Mouse (Mus musculus): ENCODE results near the gene Fam20a. TPM values are rescaled to one million over a fixed set of nuclear protein-coding genes. Genes with fewer than 3 reads are reported as not detected.

The Fam20a gene
- total and polyA plus RNA-seq, 3 experiments, result not detected

GRCm38 (mm10) chr11:109672881-109673739 lies 49.0 kb downstream of the Fam20a start:
- Histone ChIP-seq H3K36me3 (ENCODE audit: control insufficient read depth in 1 of 2, insufficient read depth in 2 of 2, low read length in 2 of 2) (peaks cover 10 to 13% of the 10 kb centered on the region in 2 experiments; a peak in 3 of 4 replicates), H3K9ac (ENCODE audit: control insufficient read depth, low read depth, low read length, poor library complexity, severe bottlenecking) (no peak overlapping the region), H3K79me2 (ENCODE audit: control insufficient read depth, insufficient read depth, low read length, poor library complexity) (no peaks in the 10 kb centered on the region), H3K9me3 (replicated peaks; ENCODE audit: insufficient read depth, low read length) (no peaks in the 10 kb centered on the region), H3K27me3 (ENCODE audit: control insufficient read depth in 1 of 2, insufficient read depth in 2 of 2, low read length in 2 of 2) (no peaks in the 10 kb centered on the region), H3K27ac (ENCODE audit: control insufficient read depth, low read depth, low read length) (no peak overlapping the region), H3K4me3 (ENCODE audit: control insufficient read depth in 1 of 2, insufficient read depth in 1 of 2, low read depth in 2 of 2, low read length in 2 of 2) (no peak overlapping the region), H3K4me1 (ENCODE audit: control insufficient read depth in 1 of 2, insufficient read depth in 2 of 2, low read length in 2 of 2) (peaks cover 0 to 15% of the 10 kb centered on the region in 2 experiments; a peak in 2 of 4 replicates)
- TF ChIP-seq POLR2A (IDR thresholded peaks at IDR 0.05; ENCODE audit: control insufficient read depth in 1 of 2, insufficient read depth in 1 of 2, low read depth in 1 of 2, low read length in 2 of 2, poor library complexity in 1 of 2) (no peak), CHD1 (IDR thresholded peaks at IDR 0.05; ENCODE audit: low read depth, low read length) (no peak), GABPA (IDR thresholded peaks at IDR 0.05; ENCODE audit: low read depth, low read length) (no peak), GATA1 (IDR thresholded peaks at IDR 0.05; ENCODE audit: low read depth, low read length) (no peak)
- no peak for DNase-seq (ENCODE audit: low read depth, low spot score)

GRCm38 (mm10) chr11:109672396-109672795 lies 49.7 kb downstream of the Fam20a start:
- H3K9ac ChIP-seq (ENCODE audit: control insufficient read depth, low read depth, low read length, poor library complexity, severe bottlenecking), result no peak overlapping the region
- H3K27ac ChIP-seq (ENCODE audit: control insufficient read depth, low read depth, low read length), result no peak overlapping the region
- no peaks in the 10 kb centered on the region for H3K9me3 ChIP-seq (replicated peaks; ENCODE audit: insufficient read depth, low read length)
- H3K4me3 ChIP-seq (ENCODE audit: control insufficient read depth in 1 of 2, insufficient read depth in 1 of 2, low read depth in 2 of 2, low read length in 2 of 2), result no peak overlapping the region
- TF ChIP-seq MYC (IDR thresholded peaks at IDR 0.05; ENCODE audit: low read depth, low read length), result no peak
- TF ChIP-seq MEF2A (IDR thresholded peaks at IDR 0.05; ENCODE audit: extremely low read depth, insufficient replicate concordance, low read depth, low read length, poor library complexity, severe bottlenecking), result no peak
- no peak for TF ChIP-seq HCFC1 (IDR thresholded peaks at IDR 0.05; ENCODE audit: low read depth, low read length)
- TF ChIP-seq ELF1 (IDR thresholded peaks at IDR 0.05; ENCODE audit: low read depth, low read length), result no peak
- TF ChIP-seq CHD2 (IDR thresholded peaks at IDR 0.05; ENCODE audit: low read length), result no peak
- no peak for TF ChIP-seq MAFK (IDR thresholded peaks at IDR 0.05; ENCODE audit: borderline replicate concordance, low read depth, low read length)
- no peak for TF ChIP-seq TCF12 (IDR thresholded peaks at IDR 0.05; ENCODE audit: low read depth, low read length)
- no peaks in the 10 kb centered on the region for H3K27me3 ChIP-seq (ENCODE audit: control insufficient read depth in 1 of 2, insufficient read depth in 2 of 2, low read length in 2 of 2)
- no peaks in the 10 kb centered on the region for H3K79me2 ChIP-seq (ENCODE audit: control insufficient read depth, insufficient read depth, low read length, poor library complexity)
- peaks cover 10 to 16% of the 10 kb centered on the region in 2 experiments; a peak in 3 of 4 replicates for H3K36me3 ChIP-seq (ENCODE audit: control insufficient read depth in 1 of 2, insufficient read depth in 2 of 2, low read length in 2 of 2)
- no peak for DNase-seq (ENCODE audit: low read depth, low spot score)
- peaks cover 0 to 15% of the 10 kb centered on the region in 2 experiments; a peak in 2 of 4 replicates for H3K4me1 ChIP-seq (ENCODE audit: control insufficient read depth in 1 of 2, insufficient read depth in 2 of 2, low read length in 2 of 2)

- Histone ChIP-seq H3K79me2 (ENCODE audit: control insufficient read depth, insufficient read depth, low read length, poor library complexity) (no peaks in the 10 kb centered on the region), H3K4me3 (ENCODE audit: control insufficient read depth in 1 of 2, insufficient read depth in 1 of 2, low read depth in 2 of 2, low read length in 2 of 2) (no peak overlapping the region), H3K9ac (ENCODE audit: control insufficient read depth, low read depth, low read length, poor library complexity, severe bottlenecking) (no peak overlapping the region), H3K4me1 (ENCODE audit: control insufficient read depth in 1 of 2, insufficient read depth in 2 of 2, low read length in 2 of 2) (peaks cover 0 to 15% of the 10 kb centered on the region in 2 experiments; a peak in 2 of 4 replicates), H3K27ac (ENCODE audit: control insufficient read depth, low read depth, low read length) (no peak overlapping the region), H3K27me3 (ENCODE audit: control insufficient read depth in 1 of 2, insufficient read depth in 2 of 2, low read length in 2 of 2) (no peaks in the 10 kb centered on the region), H3K9me3 (replicated peaks; ENCODE audit: insufficient read depth, low read length) (no peaks in the 10 kb centered on the region), H3K36me3 (ENCODE audit: control insufficient read depth in 1 of 2, insufficient read depth in 2 of 2, low read length in 2 of 2) (peaks cover 10 to 16% of the 10 kb centered on the region in 2 experiments; a peak in 3 of 4 replicates)
- DNase-seq (ENCODE audit: low read depth, low spot score), result no peak
- TF ChIP-seq POLR2AphosphoS5 (IDR thresholded peaks at IDR 0.05; ENCODE audit: borderline replicate concordance, low read depth, low read length) (no peak), CHD2 (IDR thresholded peaks at IDR 0.05; ENCODE audit: low read length) (no peak), USF1 (IDR thresholded peaks at IDR 0.05; ENCODE audit: low read depth, low read length) (no peak), RCOR1 (IDR thresholded peaks at IDR 0.05; ENCODE audit: low read depth, low read length) (no peak), BHLHE40 (IDR thresholded peaks at IDR 0.05; ENCODE audit: borderline replicate concordance, low read depth, low read length) (no peak)
Observed at GRCm38 (mm10) chr11:109672021-109672324, 50.1 kb downstream of the Fam20a start.
